In the genomic region with DNA sequence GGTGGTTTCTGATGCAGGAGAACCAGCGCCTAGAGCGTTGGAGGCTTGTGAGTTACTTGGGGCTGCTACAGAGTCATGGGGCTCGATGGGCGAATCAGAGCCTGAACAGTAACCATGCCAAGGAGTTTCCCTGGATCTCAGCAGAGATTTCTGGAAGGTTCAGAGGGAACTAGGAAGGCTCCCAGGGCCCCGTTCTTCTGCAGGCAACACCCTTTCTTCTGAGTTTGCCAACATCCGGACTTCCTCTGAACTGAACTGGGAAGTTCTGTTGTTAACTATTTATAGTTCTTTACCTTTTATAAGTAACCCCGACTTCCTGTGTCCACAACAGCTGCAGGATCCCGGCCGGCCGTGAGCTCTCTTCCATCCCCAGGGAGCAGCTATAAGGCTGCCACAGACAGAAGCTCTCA, we compare ENCODE assay signal across 10 mouse cellular contexts.
A peak's percentile ranks its signal among the peaks of the same experiment; 100 is the strongest.
DNase-seq lines count a peak whose midpoint lies in the region; ATAC-seq and TF ChIP-seq lines count a peak whose summit lies in the region.
"Had no signal": no experiment of that assay in that cellular context is flagged by ENCODE, and none has a peak within 500 bp of the region (broad histone marks: within the 10 kb centered on the region; RNA-seq: fewer than 3 reads in every experiment).

No protein-coding gene starts in this region.

- H3K4me2 ChIP-seq in lung, embryonic 14.5 days: no peak overlapping the region
- H3K4me2 ChIP-seq in forebrain, embryonic 16.5 days (ENCODE audit: low read length): no peak overlapping the region
- no peak overlapping the region for H3K4me2 ChIP-seq in forebrain, embryonic 14.5 days (ENCODE audit: low read length)
- H3K4me2 ChIP-seq: hindbrain, embryonic 13.5 days had no signal

- WGBS in lung, adult 2 months: 19% methylated on average over 10 of the region's 10 CpGs
- 37% methylated on average over 10 of the region's 10 CpGs for WGBS in lung, embryonic 14.5 days
- WGBS in forebrain, embryonic 16.5 days: 85% methylated on average over 10 of the region's 10 CpGs
- WGBS in forebrain, embryonic 14.5 days: 86% methylated on average over 10 of the region's 10 CpGs

- H3K4me1 ChIP-seq in lung, adult 2 months (ENCODE audit: control insufficient read depth, insufficient read depth, low read length): peaks cover 9% of the 10 kb centered on the region
- peaks cover 5% of the 10 kb centered on the region; the same call in 1 of the 2 replicates for H3K4me1 ChIP-seq in lung, embryonic 14.5 days (ENCODE audit: insufficient read depth)
- H3K4me1 ChIP-seq in forebrain, embryonic 16.5 days (replicated peaks; ENCODE audit: control insufficient read depth, insufficient read depth, low read length): no peaks in the 10 kb centered on the region
- no peaks in the 10 kb centered on the region for H3K4me1 ChIP-seq in forebrain, embryonic 14.5 days (ENCODE audit: control insufficient read depth, insufficient read depth, low read length)
- H3K4me1 ChIP-seq: hindbrain, embryonic 13.5 days had no signal

- ATAC-seq in lung, embryonic 14.5 days (ENCODE audit: insufficient read depth): peak; percentile 48
- no peak for ATAC-seq in forebrain, embryonic 16.5 days
- no peak for ATAC-seq in forebrain, embryonic 14.5 days

- no peaks in the 10 kb centered on the region for H3K9me3 ChIP-seq in lung, embryonic 14.5 days (ENCODE audit: low read depth, low read length)
- H3K9me3 ChIP-seq in forebrain, embryonic 16.5 days (ENCODE audit: control insufficient read depth, low read length): no peaks in the 10 kb centered on the region
- H3K9me3 ChIP-seq in forebrain, embryonic 14.5 days (replicated peaks; ENCODE audit: control insufficient read depth, low read length): no peaks in the 10 kb centered on the region
- H3K9me3 ChIP-seq: hindbrain, embryonic 13.5 days had no signal

- H3K4me3 ChIP-seq in lung, adult 2 months (replicated peaks; ENCODE audit: extremely low read depth, low read depth, low read length): no peak overlapping the region
- H3K4me3 ChIP-seq in lung, embryonic 14.5 days (ENCODE audit: low read depth, low read length): no peak overlapping the region
- H3K4me3 ChIP-seq in forebrain, embryonic 16.5 days (replicated peaks; ENCODE audit: low read length): no peak overlapping the region
- H3K4me3 ChIP-seq in forebrain, embryonic 14.5 days (ENCODE audit: low read depth, low read length): no peak overlapping the region
- H3K4me3 ChIP-seq: erythroblast, embryonic 14.5 days; hindbrain, embryonic 13.5 days had no signal

- TF ChIP-seq CTCF in lung, adult 2 months (IDR thresholded peaks at IDR 0.05; ENCODE audit: insufficient read depth, low read length): no peak
- TF ChIP-seq CTCF in lung, embryonic 14.5 days (IDR thresholded peaks at IDR 0.05; ENCODE audit: low read depth): no peak

- no peaks in the 10 kb centered on the region for H3K27me3 ChIP-seq in lung, embryonic 14.5 days (ENCODE audit: insufficient read depth, low read length)
- no peaks in the 10 kb centered on the region for H3K27me3 ChIP-seq in forebrain, embryonic 16.5 days (replicated peaks; ENCODE audit: control insufficient read depth, insufficient read depth, low read length)
- no peaks in the 10 kb centered on the region for H3K27me3 ChIP-seq in forebrain, embryonic 14.5 days (replicated peaks; ENCODE audit: control insufficient read depth, insufficient read depth, low read length)
- H3K27me3 ChIP-seq: hindbrain, embryonic 13.5 days had no signal

- no peak for TF ChIP-seq POLR2A in lung, adult 2 months (IDR thresholded peaks at IDR 0.05; ENCODE audit: borderline replicate concordance, extremely low read depth, low read depth, low read length)

- no peaks in the 10 kb centered on the region for H3K36me3 ChIP-seq in lung, embryonic 14.5 days (ENCODE audit: insufficient read depth)
- H3K36me3 ChIP-seq in forebrain, embryonic 16.5 days (ENCODE audit: control insufficient read depth, insufficient read depth): no peaks in the 10 kb centered on the region
- no peaks in the 10 kb centered on the region for H3K36me3 ChIP-seq in forebrain, embryonic 14.5 days (ENCODE audit: control insufficient read depth, insufficient read depth, low read length)
- H3K36me3 ChIP-seq: hindbrain, embryonic 13.5 days had no signal

- H3K27ac ChIP-seq in lung, embryonic 14.5 days (ENCODE audit: low read depth): peak overlapping the region; percentile 66; the same call in 1 of the 2 replicates
- H3K27ac ChIP-seq in forebrain, embryonic 16.5 days (ENCODE audit: low read length): no peak overlapping the region
- H3K27ac ChIP-seq in forebrain, embryonic 14.5 days (ENCODE audit: low read depth, low read length): no peak overlapping the region
- H3K27ac ChIP-seq: hindbrain, embryonic 13.5 days had no signal

- DNase-seq in lung, adult 18-20 months: peak; percentile 47 to 58
- no peak for DNase-seq in lung, adult 2 months
- DNase-seq in heart, postnatal 4 days: peak; percentile 37
- DNase-seq in lung, embryonic 14.5 days: peak; percentile 66
- no peak for DNase-seq in forebrain, embryonic 14.5 days (ENCODE audit: low spot score)
- DNase-seq in left cerebral cortex, adult 9 months (ENCODE audit: low spot score in 2 of 2): no peak
- DNase-seq: retina, postnatal 1 day had no signal

- no peak overlapping the region for H3K9ac ChIP-seq in lung, embryonic 14.5 days
- H3K9ac ChIP-seq in forebrain, embryonic 16.5 days (replicated peaks; ENCODE audit: low read depth, low read length): no peak overlapping the region
- H3K9ac ChIP-seq in forebrain, embryonic 14.5 days (ENCODE audit: low read length): no peak overlapping the region
- H3K9ac ChIP-seq: hindbrain, embryonic 13.5 days had no signal

Comparison
In these comparisons a context has a peak if more than half of its experiments do, and no peak if none do; other contexts are left out.
1. DNase-seq: peak in lung, adult 18-20 months (2 of 2), heart, postnatal 4 days (single experiment) and lung, embryonic 14.5 days (single experiment); none in lung, adult 2 months (single experiment), forebrain, embryonic 14.5 days (single experiment) and left cerebral cortex, adult 9 months (0 of 2).